Mouse (Mus musculus): ENCODE measurements around the gene Ttll4. TPM values are rescaled to one million over a fixed set of nuclear protein-coding genes. Genes with fewer than 3 reads are reported as not detected.

Ttll4 gene
- polyA plus RNA-seq, 1 experiment: 0.24 TPM

DNA sequence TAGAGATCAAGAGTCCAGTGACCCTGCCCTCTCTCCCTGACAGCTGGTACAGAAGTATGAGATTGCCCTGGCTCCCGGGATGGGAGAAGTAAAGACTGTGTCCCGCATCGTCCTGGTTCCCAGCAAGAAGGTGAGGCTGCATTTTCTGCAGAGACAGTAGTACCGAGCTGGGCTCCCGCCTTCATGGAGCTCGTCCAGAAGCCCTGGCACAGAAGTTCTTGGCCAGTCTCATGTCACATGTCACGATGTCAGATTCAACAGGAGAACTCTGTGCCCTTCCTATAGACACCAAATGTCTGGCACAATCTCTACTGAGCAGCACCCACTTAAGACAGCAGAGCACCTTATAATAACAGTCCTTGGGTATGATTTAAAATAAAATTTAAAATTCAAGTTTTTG lies 76.0 kb downstream of the Ttll4 start:
- Histone ChIP-seq H3K9me3 (ENCODE audit: control insufficient read depth, low read length) (no peaks in the 10 kb centered on the region), H3K4me1 (ENCODE audit: control insufficient read depth) (no peaks in the 10 kb centered on the region), H3K27me3 (ENCODE audit: control insufficient read depth) (no peaks in the 10 kb centered on the region), H3K4me3 (replicated peaks) (no peak overlapping the region), H3K36me3 (ENCODE audit: control insufficient read depth) (no peaks in the 10 kb centered on the region)
- TF ChIP-seq GATA1 (IDR thresholded peaks at IDR 0.05; ENCODE audit: low read length) (no peak), TAL1 (IDR thresholded peaks at IDR 0.05; ENCODE audit: low read length) (no peak)

DNA sequence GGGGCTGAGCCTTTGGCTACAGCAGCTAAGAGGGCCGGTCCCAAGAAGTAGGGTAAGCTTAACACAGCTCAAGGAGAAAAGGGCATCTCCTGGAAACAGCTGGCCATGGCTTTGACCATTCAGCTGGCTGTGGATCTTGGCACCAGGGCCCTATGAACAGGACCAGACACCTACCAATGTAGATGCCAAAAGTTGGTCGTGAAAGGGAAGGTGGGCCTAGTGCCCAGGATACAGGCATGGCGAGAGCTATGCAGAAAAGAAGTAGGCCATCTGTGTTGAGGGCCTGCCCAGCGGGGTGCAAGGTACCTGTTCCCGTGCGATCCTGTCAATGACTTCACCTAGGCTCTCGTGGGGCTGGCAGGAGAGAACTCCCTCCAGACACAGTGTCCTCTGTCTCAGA lies 79.3 kb downstream of the Ttll4 start:
- Histone ChIP-seq H3K9me3 (ENCODE audit: control insufficient read depth, low read length) (no peaks in the 10 kb centered on the region), H3K4me3 (replicated peaks) (no peak overlapping the region), H3K4me1 (ENCODE audit: control insufficient read depth) (no peaks in the 10 kb centered on the region), H3K36me3 (ENCODE audit: control insufficient read depth) (no peaks in the 10 kb centered on the region), H3K27me3 (ENCODE audit: control insufficient read depth) (no peaks in the 10 kb centered on the region)
- no peak for TF ChIP-seq TAL1 (IDR thresholded peaks at IDR 0.05; ENCODE audit: low read length)
- no peak for TF ChIP-seq GATA1 (IDR thresholded peaks at IDR 0.05; ENCODE audit: low read length)

DNA sequence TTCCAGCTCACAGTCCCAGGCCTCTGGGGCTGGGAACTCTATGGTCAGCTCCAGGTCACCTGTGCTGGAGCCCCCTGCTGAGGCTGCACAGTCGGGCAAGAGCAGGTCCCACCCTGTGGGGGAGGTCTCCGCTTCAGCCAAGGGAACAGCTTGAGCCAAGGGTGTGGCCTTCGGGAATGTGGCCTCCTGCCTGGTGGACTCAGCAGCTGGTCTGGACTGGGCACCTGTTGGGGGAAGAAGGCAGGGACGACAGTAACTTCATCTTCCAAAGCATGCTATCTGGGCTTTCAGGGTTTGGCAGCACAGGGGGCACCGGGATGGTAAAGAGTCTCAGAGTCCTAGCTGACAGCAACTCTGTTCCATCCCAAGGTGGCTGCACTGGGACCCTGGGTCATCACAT lies 85.8 kb downstream of the Ttll4 start:
- TF ChIP-seq GATA1 (IDR thresholded peaks at IDR 0.05; ENCODE audit: low read length) (no peak), TAL1 (IDR thresholded peaks at IDR 0.05; ENCODE audit: low read length) (no peak)
- Histone ChIP-seq H3K9me3 (ENCODE audit: control insufficient read depth, low read length) (no peaks in the 10 kb centered on the region), H3K4me1 (ENCODE audit: control insufficient read depth) (no peaks in the 10 kb centered on the region), H3K4me3 (replicated peaks) (no peak overlapping the region), H3K36me3 (ENCODE audit: control insufficient read depth) (no peaks in the 10 kb centered on the region), H3K27me3 (ENCODE audit: control insufficient read depth) (peaks cover 10% of the 10 kb centered on the region)

DNA sequence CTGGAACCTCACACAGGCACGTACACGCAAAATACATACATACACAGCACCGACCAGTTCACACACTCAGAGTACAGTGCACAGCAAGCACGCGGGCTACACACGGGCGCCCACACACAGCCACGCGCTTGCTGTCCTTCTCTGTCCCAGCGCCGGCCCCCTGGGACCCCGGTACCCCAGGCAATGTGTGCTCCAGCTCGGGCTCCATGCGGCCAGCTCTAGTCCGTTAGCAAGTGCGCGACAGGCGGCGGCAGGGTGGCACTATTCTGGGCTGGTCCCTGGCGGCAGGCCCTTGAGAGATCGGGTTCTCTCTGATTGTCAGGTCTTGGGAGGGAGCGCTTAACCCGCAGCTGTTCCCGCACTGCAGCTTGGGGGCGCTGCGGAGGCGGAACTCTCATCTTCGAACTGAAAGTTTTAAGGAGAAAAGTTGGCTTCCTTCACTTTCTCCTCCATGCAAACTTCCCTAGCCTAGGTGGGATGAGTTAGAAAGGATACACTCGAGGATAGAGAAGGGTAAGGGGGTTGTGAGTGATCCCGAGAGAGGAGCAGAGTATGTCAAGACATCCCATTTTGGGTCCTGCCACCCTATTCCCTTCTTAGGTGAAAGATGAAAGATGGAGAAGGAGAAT lies 87.2 kb downstream of the Ttll4 start, which contains the start of gene Prkag3:
Gene Prkag3, minus strand, starts transcription at position 579 of the 629 bp plus-strand sequence.
- Histone ChIP-seq H3K4me1 (ENCODE audit: control insufficient read depth) (no peaks in the 10 kb centered on the region), H3K27me3 (ENCODE audit: control insufficient read depth) (peaks cover 10% of the 10 kb centered on the region), H3K9me3 (ENCODE audit: control insufficient read depth, low read length) (no peaks in the 10 kb centered on the region), H3K36me3 (ENCODE audit: control insufficient read depth) (no peaks in the 10 kb centered on the region), H3K4me3 (replicated peaks) (no peak within 1 kb of the TSS)
- TF ChIP-seq GATA1 (IDR thresholded peaks at IDR 0.05; ENCODE audit: low read length) (no peak), TAL1 (IDR thresholded peaks at IDR 0.05; ENCODE audit: low read length) (no peak)

DNA sequence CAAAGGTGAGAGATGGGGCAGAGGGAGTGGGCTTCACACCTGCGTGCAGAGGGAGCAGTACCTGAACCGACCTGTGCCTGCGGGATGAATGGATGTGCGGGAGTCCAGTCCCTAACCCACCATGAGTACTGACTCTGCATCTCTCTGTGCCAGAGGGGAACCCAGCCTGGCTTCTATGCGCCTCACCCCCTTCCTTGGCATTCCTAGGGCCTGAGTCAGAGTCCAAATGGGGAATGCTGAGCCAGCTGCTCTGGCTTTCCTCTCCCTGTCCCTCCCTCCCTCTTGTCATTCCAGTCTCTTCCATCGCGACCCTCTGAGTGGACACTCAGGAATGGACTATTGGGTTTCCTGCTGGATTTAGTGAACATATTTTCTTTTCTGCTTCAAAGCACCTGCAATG lies 87.8 kb downstream of the Ttll4 start:
- Histone ChIP-seq H3K4me3 (replicated peaks) (no peak overlapping the region), H3K27me3 (ENCODE audit: control insufficient read depth) (peaks cover 10% of the 10 kb centered on the region), H3K36me3 (ENCODE audit: control insufficient read depth) (no peaks in the 10 kb centered on the region), H3K4me1 (ENCODE audit: control insufficient read depth) (no peaks in the 10 kb centered on the region), H3K9me3 (ENCODE audit: control insufficient read depth, low read length) (no peaks in the 10 kb centered on the region)
- TF ChIP-seq GATA1 (IDR thresholded peaks at IDR 0.05; ENCODE audit: low read length) (no peak), TAL1 (IDR thresholded peaks at IDR 0.05; ENCODE audit: low read length) (no peak)

DNA sequence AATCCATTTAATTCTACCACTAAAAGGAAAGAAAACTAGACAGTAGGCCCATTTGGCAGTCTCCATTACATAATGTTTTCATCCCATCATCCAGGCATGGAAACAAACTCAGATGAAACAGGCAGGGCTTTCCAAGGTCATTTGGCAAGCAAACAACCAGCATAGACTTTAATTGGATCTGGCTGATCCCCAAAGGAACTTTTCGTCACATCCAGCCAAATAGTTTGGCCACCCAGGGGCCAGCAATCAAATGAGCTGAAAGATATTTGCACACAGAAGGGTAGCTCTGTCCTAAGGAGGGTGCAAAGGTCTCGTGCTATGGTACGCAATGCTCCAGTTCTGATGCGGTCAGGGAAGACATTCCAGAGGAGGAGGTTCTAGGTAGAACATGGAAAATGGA lies 89.1 kb downstream of the Ttll4 start:
- Histone ChIP-seq H3K4me1 (ENCODE audit: control insufficient read depth) (no peaks in the 10 kb centered on the region), H3K9me3 (ENCODE audit: control insufficient read depth, low read length) (no peaks in the 10 kb centered on the region), H3K36me3 (ENCODE audit: control insufficient read depth) (no peaks in the 10 kb centered on the region), H3K27me3 (ENCODE audit: control insufficient read depth) (peaks cover 10% of the 10 kb centered on the region), H3K4me3 (replicated peaks) (no peak overlapping the region)
- no peak for TF ChIP-seq GATA1 (IDR thresholded peaks at IDR 0.05; ENCODE audit: low read length)
- no peak for TF ChIP-seq TAL1 (IDR thresholded peaks at IDR 0.05; ENCODE audit: low read length)

DNA sequence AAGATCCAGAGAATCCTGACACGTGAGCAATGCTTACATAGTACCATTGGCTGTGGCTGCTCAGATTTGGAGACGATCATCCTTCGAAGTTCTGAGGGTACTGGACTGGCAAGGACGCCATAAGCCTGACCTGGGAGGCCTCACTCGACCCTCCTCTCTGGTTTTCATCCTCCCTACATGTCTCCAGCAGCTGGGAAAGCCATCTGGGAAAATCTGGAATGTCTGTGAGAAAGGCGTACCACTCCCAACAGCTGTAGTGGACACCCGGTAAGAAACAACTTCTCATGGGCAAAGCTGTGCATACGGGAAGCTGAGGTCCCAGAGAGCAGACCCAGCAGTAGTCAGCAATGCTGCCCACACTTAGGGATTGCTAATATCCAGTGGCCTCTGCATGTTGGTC lies 90.6 kb downstream of the Ttll4 start:
- no peaks in the 10 kb centered on the region for H3K9me3 ChIP-seq (ENCODE audit: control insufficient read depth, low read length)
- no peak overlapping the region for H3K4me3 ChIP-seq (replicated peaks)
- no peaks in the 10 kb centered on the region for H3K4me1 ChIP-seq (ENCODE audit: control insufficient read depth)
- H3K36me3 ChIP-seq (ENCODE audit: control insufficient read depth): no peaks in the 10 kb centered on the region
- peaks cover 10% of the 10 kb centered on the region for H3K27me3 ChIP-seq (ENCODE audit: control insufficient read depth)
- TF ChIP-seq GATA1 (IDR thresholded peaks at IDR 0.05; ENCODE audit: low read length) (no peak), TAL1 (IDR thresholded peaks at IDR 0.05; ENCODE audit: low read length) (no peak)

DNA sequence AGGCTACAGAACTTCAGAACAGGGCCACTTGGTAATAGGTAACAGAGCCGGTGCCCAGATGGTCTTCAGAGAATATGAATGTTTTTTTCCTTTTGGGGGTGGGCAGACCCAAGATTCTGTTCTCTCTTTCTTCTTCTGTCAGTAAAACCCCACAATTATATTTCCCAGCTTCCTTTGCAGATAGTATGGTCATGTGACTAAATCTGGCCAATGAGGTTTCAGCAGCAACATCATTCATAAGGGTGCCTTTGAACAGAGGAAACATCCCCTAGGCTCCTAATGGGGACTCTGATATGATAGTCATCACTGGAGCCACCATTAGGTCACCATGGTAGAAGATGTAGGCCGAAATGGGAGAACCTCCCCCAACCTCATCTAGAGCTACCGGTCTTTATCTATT lies 91.3 kb downstream of the Ttll4 start:
- Histone ChIP-seq H3K9me3 (ENCODE audit: control insufficient read depth, low read length) (no peaks in the 10 kb centered on the region), H3K36me3 (ENCODE audit: control insufficient read depth) (no peaks in the 10 kb centered on the region), H3K27me3 (ENCODE audit: control insufficient read depth) (peaks cover 10% of the 10 kb centered on the region), H3K4me1 (ENCODE audit: control insufficient read depth) (no peaks in the 10 kb centered on the region), H3K4me3 (replicated peaks) (no peak overlapping the region)
- TF ChIP-seq GATA1 (IDR thresholded peaks at IDR 0.05; ENCODE audit: low read length): no peak

Other genes with a start within 250 kb of the Ttll4 start
- 0.78 and 0.87 TPM in 2 replicates for gene Cnot9, start 155.7 kb upstream of the Ttll4 start, polyA plus RNA-seq (2012)
- not detected in 2 replicates for gene Plcd4, start 118.9 kb upstream of the Ttll4 start, polyA plus RNA-seq (2012)
- gene Usp37, start 117.5 kb upstream of the Ttll4 start, polyA plus RNA-seq (2012): 0.08 and 0.14 TPM in 2 replicates
- gene Zfp142, start 73.5 kb upstream of the Ttll4 start, polyA plus RNA-seq (2012): 0.34 and 0.41 TPM in 2 replicates
- gene Bcs1l, start 73.5 kb upstream of the Ttll4 start, polyA plus RNA-seq (2012): 0.06 and 0.18 TPM in 2 replicates
- gene Rnf25, start 60.3 kb upstream of the Ttll4 start, polyA plus RNA-seq (2012): 1.2 and 1.4 TPM in 2 replicates
- gene Stk36, start 60.3 kb upstream of the Ttll4 start, polyA plus RNA-seq (2012): not detected in 2 replicates
- gene Cyp27a1, start 51.8 kb downstream of the Ttll4 start, polyA plus RNA-seq (2012): 0.02 and 0.05 TPM in 2 replicates
- gene Prkag3, start 87.5 kb downstream of the Ttll4 start, polyA plus RNA-seq (2012): 0.02 TPM in 1 of 2 replicates, not detected in the other
- gene Wnt6, start 110.1 kb downstream of the Ttll4 start, polyA plus RNA-seq (2012): not detected in 2 replicates
- gene Wnt10a, start 129.8 kb downstream of the Ttll4 start, polyA plus RNA-seq (2012): 0.02 and 0.04 TPM in 2 replicates
- not detected in 2 replicates for gene Cdk5r2, start 193.2 kb downstream of the Ttll4 start, polyA plus RNA-seq (2012)
- not detected in 2 replicates for gene Fev, start 223.7 kb downstream of the Ttll4 start, polyA plus RNA-seq (2012)
- gene Cryba2, start 231.4 kb downstream of the Ttll4 start, polyA plus RNA-seq (2012): not detected in 2 replicates